In genomic region chr9:54112726-54113125, GRCm38 (mm10) we compare ENCODE assay signal across 8 mouse cellular contexts. TPM values are rescaled to one million over a fixed set of nuclear protein-coding genes. Genes with fewer than 3 reads are reported as not detected.
DNase-seq lines count a peak whose midpoint lies in the region; ATAC-seq and TF ChIP-seq lines count a peak whose summit lies in the region.

No protein-coding gene starts in this region.

- H3K9me3 ChIP-seq in forebrain, postnatal 0 days (ENCODE audit: low read length), result peaks cover 4% of the 10 kb centered on the region; the same call in 1 of the 2 replicates
- 0 out of 2 replicates have a peak, but pooled peaks cover 5% of the 10 kb centered on the region for H3K9me3 ChIP-seq in forebrain, embryonic 10.5 days

- H3K27ac ChIP-seq in forebrain, postnatal 0 days (ENCODE audit: low read depth, low read length), result no peak overlapping the region
- H3K27ac ChIP-seq in forebrain, embryonic 10.5 days, result no peak overlapping the region

- intact Hi-C loops in left cerebral cortex, postnatal 25 days (cut with DNase I), result loop anchor here (1.0 to 10.0 kb wide), 3 partner anchors 121 to 288 kb away; no protein-coding TSS in a partner anchor
- intact Hi-C loops in gastrocnemius, postnatal 14 days (cut with DNase I; ENCODE audit: low total_unique reads), result loop anchor here (5.0 kb wide), 1 partner anchor 120 kb away; no protein-coding TSS in a partner anchor

- no peak overlapping the region for H3K9ac ChIP-seq in forebrain, postnatal 0 days

- peak; percentile 81 for TF ChIP-seq CTCF in forebrain, postnatal 0 days (IDR thresholded peaks at IDR 0.05; ENCODE audit: low read depth)

- H3K36me3 ChIP-seq in forebrain, postnatal 0 days (ENCODE audit: insufficient read depth), result no peaks in the 10 kb centered on the region
- no peaks in the 10 kb centered on the region for H3K36me3 ChIP-seq in forebrain, embryonic 10.5 days (replicated peaks)

- no peaks in the 10 kb centered on the region for H3K27me3 ChIP-seq in forebrain, postnatal 0 days (ENCODE audit: insufficient read depth, low read length)
- no peaks in the 10 kb centered on the region for H3K27me3 ChIP-seq in forebrain, embryonic 10.5 days (ENCODE audit: poor library complexity, severe bottlenecking)

- no peak overlapping the region for H3K4me2 ChIP-seq in forebrain, postnatal 0 days (ENCODE audit: low read depth)

- no peak for ATAC-seq in forebrain, postnatal 0 days

- DNase-seq in forebrain, postnatal 0 days, result peak; percentile 59
- DNase-seq in forebrain, embryonic 10.5 days (ENCODE audit: extremely low spot score, low spot score), result no peak
- DNase-seq in left cerebral cortex, postnatal 25 days (ENCODE audit: low spot score in 2 of 2), result peak; percentile 8 to 12
- no peak for DNase-seq in left cerebral cortex, adult 8-10 months (ENCODE audit: low spot score in 2 of 2)
- DNase-seq in ES-CJ7 (ENCODE audit: low read depth, low spot score), result peak; percentile 26
- peak; percentile 12 for DNase-seq in induced T-regulatory cell, adult 2 months (ENCODE audit: low read depth)
- no peak for DNase-seq in ovary, postnatal 36 days (ENCODE audit: low spot score)
- DNase-seq in gastrocnemius, postnatal 14 days, result no peak

- no peaks in the 10 kb centered on the region for H3K4me1 ChIP-seq in forebrain, postnatal 0 days (ENCODE audit: insufficient read depth)
- no peaks in the 10 kb centered on the region for H3K4me1 ChIP-seq in forebrain, embryonic 10.5 days

- no peak overlapping the region for H3K4me3 ChIP-seq in forebrain, postnatal 0 days (ENCODE audit: low read depth, low read length)
- H3K4me3 ChIP-seq in forebrain, embryonic 10.5 days, result no peak overlapping the region

RNA-seq across cellular contexts. Expression of gene Tnfaip8l3, which starts 44.5 kb away (rescaled TPM):
- 2.2 and 2.3 TPM in 2 replicates for total RNA-seq in forebrain, postnatal 0 days (2014; rRNA removed)
- polyA plus RNA-seq in forebrain, postnatal 0 days (2015; fragmentation: Nextera tagmentation; extraction: Ambion mirVana), result 0.50 and 0.71 TPM in 2 replicates
- polyA plus RNA-seq in forebrain, embryonic 10.5 days (2016; fragmentation: Nextera tagmentation; extraction: Ambion mirVana), result 0.07 and 0.14 TPM in 2 replicates
- total RNA-seq in left cerebral cortex, postnatal 25 days (2021), result 1 to 10 TPM; 7.6 to 9.2 TPM
- 1 to 10 TPM; 8.0 to 10.0 (median 8.2) TPM for total RNA-seq in left cerebral cortex, adult 8-10 months (2022)
- under 1 TPM; 0.14 to 0.22 TPM for total RNA-seq in gastrocnemius, postnatal 14 days (2021)

Comparison
In these comparisons a context has a peak if more than half of its experiments do, and no peak if none do; other contexts are left out.
1. DNase-seq: peak in forebrain, postnatal 0 days (single experiment), left cerebral cortex, postnatal 25 days (2 of 2), ES-CJ7 (single experiment) and induced T-regulatory cell, adult 2 months (single experiment); none in forebrain, embryonic 10.5 days (single experiment), left cerebral cortex, adult 8-10 months (0 of 2), ovary, postnatal 36 days (single experiment) and gastrocnemius, postnatal 14 days (single experiment).